Mouse (Mus musculus): ENCODE measurements around the gene Chd4. TPM values are rescaled to one million over a fixed set of nuclear protein-coding genes. Genes with fewer than 3 reads are reported as not detected.
"Not testable (repeated sequence)": the region's sequence is repeated elsewhere in the genome, so short reads cannot be mapped to it uniquely, and the experiment has no call there.

Gene Chd4
- polyA plus RNA-seq (2015; fragmentation: Nextera tagmentation; extraction: Ambion mirVana) = 59.7 and 74.3 TPM in 2 replicates

DNA sequence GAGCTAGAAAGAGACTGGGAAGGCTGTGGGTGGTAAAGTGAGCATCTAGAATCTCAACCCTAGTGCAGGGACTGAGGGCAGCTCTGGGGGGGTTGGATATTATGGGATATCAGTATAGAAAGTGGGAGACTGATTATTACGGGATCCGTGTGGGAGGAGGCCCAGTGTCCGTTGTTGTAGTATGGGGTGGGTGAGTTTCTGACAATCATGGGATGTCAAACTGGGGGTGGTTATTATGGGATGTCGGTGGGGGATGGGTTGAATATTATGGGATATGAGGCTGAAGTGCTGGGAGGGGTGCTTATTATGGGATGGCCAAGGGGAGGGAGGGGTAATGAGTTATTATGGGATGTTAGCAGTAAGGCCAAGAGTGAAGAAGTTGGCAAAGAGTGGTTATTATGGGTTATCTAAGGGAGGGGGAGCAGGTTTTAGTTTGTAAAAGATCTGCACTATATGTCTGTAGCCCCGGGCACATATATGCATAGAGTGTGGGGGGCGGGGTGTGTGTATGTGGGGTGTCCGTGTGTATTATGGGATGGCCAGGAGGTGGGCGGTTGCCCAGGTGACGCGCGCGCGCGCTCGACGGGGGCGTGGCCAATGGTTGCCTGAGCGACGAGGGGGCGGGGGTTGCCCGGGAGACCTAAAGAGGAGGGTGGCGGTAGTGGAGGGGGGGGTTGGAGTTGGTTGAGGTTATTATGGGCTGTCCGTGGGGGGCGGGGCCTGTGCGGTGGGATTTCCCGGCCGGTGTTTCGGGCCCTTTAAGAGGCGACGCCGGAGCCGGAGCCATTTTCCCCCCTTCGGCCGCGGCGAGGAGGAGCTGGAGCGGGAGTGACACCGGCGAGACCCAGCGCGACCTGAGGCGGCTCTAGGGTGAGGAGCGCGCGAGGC lies at the start of gene Chd4:
TSS of gene Chd4 (plus strand) at position 591 of the 888 bp plus-strand sequence.
- Histone ChIP-seq H3K36me3 (ENCODE audit: control insufficient read depth, insufficient read depth, low read length) (peaks cover 3% of the 10 kb centered on the region; the same call in 1 of the 2 replicates), H3K9me3 (replicated peaks; ENCODE audit: control insufficient read depth, low read length, poor library complexity, severe bottlenecking) (no peaks in the 10 kb centered on the region), H3K4me3 (ENCODE audit: low read depth, low read length) (peak within 1 kb of the TSS; percentile 94), H3K4me1 (ENCODE audit: control insufficient read depth, insufficient read depth, low read length) (peaks cover 30% of the 10 kb centered on the region), H3K27ac (ENCODE audit: low read length) (peak within 1 kb of the TSS; percentile 92), H3K9ac (ENCODE audit: low read depth, low read length) (peak within 1 kb of the TSS; percentile 73), H3K4me2 (ENCODE audit: low read length) (peak within 1 kb of the TSS; percentile 70), H3K27me3 (ENCODE audit: control insufficient read depth, insufficient read depth, low read depth, low read length) (no peaks in the 10 kb centered on the region)
- WGBS = under 1% methylated on average over 41 of the region's 45 CpGs
- peak; percentile 78 for ATAC-seq

DNA sequence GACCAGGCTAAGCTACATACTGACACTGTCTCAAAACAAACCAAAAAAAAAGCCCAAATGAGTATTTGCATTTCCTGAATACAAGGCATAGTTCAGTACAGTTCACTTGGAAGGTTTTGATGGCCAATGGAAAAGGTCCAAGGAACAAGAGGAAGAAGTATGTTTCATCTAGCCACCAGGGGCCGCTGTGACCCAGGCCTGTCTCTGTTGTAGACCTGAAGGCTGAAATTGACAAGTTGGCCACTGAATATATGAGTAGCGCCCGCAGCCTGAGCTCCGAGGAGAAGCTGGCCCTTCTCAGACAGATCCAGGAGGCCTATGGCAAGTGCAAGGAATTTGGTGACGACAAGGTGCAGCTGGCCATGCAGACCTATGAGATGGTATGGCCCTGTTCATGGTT lies 49.1 kb upstream of the Chd4 start:
- Histone ChIP-seq H3K27ac (ENCODE audit: low read length) (no peak overlapping the region), H3K27me3 (ENCODE audit: control insufficient read depth, insufficient read depth, low read depth, low read length) (no peaks in the 10 kb centered on the region), H3K36me3 (ENCODE audit: control insufficient read depth, insufficient read depth, low read length) (peaks cover 42% of the 10 kb centered on the region), H3K4me3 (ENCODE audit: low read depth, low read length) (no peak overlapping the region), H3K4me1 (ENCODE audit: control insufficient read depth, insufficient read depth, low read length) (no peaks in the 10 kb centered on the region), H3K4me2 (ENCODE audit: low read length) (no peak overlapping the region), H3K9ac (ENCODE audit: low read depth, low read length) (no peak overlapping the region), H3K9me3 (replicated peaks; ENCODE audit: control insufficient read depth, low read length, poor library complexity, severe bottlenecking) (no peaks in the 10 kb centered on the region)
- peak; percentile 57; the same call in 1 of the 2 replicates for ATAC-seq
- WGBS = 28% methylated on average over 5 of the region's 5 CpGs

DNA sequence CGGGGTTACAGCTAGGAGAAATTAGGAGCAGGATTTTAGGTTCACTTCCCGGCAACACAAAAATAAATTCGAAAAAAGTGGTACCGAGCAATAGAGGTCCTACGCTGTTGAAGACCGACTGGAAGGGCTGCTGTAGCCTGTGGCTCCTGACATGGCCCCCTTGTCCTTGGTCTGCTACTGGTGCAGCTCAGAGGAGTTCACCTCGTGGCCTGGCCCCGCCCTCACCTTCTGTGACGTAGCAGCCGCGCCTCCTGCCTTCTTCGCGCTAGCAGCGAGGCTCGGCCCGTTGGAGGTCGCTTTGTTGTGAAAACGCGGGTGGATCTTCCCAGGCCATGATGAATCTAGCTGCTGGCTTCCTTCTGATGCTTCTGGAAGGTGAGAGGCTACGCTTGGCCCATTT lies 46.1 kb upstream of the Chd4 start, which contains the start of gene Acrbp:
TSS of gene Acrbp (plus strand) at position 12 of the 400 bp plus-strand sequence.
- H3K27ac ChIP-seq (ENCODE audit: low read length) = no peak within 1 kb of the TSS
- ATAC-seq = no peak
- no peaks in the 10 kb centered on the region for H3K27me3 ChIP-seq (ENCODE audit: control insufficient read depth, insufficient read depth, low read depth, low read length)
- H3K36me3 ChIP-seq (ENCODE audit: control insufficient read depth, insufficient read depth, low read length) = peaks cover 43% of the 10 kb centered on the region
- no peak within 1 kb of the TSS for H3K9ac ChIP-seq (ENCODE audit: low read depth, low read length)
- H3K9me3 ChIP-seq (replicated peaks; ENCODE audit: control insufficient read depth, low read length, poor library complexity, severe bottlenecking) = no peaks in the 10 kb centered on the region
- WGBS = 37% methylated on average over 20 of the region's 20 CpGs
- H3K4me3 ChIP-seq (ENCODE audit: low read depth, low read length) = no peak within 1 kb of the TSS
- no peak within 1 kb of the TSS for H3K4me2 ChIP-seq (ENCODE audit: low read length)
- H3K4me1 ChIP-seq (ENCODE audit: control insufficient read depth, insufficient read depth, low read length) = no peaks in the 10 kb centered on the region

DNA sequence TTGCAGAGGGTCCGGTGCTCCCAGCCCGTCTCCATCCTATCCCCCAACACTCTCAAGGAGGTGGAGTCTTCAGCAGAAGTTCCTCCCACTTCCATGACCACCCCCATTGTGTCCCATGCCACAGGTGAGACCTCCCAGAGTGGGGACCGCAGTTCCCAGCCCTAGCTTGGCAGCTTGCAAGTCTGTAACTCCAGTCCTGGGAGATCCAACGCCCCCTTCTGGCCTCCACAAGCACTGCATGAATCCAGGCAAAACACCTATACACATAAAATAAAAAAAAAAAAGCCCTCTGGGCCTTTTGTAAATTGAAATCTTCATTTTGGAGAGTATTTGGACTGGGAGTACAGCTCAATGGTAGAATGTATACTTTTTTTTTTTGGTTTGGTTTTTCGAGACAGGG lies 44.5 kb upstream of the Chd4 start:
- Histone ChIP-seq H3K36me3 (ENCODE audit: control insufficient read depth, insufficient read depth, low read length) (peaks cover 40% of the 10 kb centered on the region), H3K27me3 (ENCODE audit: control insufficient read depth, insufficient read depth, low read depth, low read length) (no peaks in the 10 kb centered on the region), H3K4me1 (ENCODE audit: control insufficient read depth, insufficient read depth, low read length) (no peaks in the 10 kb centered on the region)

DNA sequence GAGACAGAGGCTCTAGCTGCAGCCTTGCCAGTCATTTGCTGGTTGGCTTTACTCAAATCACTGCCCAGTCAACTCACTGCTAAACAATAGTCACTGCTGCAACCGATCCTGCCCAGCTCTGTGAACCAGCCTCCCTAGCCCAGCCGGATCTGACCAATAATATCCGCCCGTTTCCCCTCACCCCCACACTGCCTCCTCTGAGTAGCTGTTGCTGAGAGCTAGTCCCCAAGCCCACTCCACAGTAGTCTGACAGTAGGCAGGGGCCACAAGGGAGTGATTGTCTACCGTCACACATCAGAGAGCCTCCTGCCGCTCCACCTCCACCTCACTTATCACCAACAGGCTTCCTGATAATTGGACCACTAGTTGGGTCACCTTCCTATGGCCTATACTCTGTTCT lies 34.3 kb upstream of the Chd4 start:
- WGBS = 42% methylated on average over 6 of the region's 6 CpGs
- Histone ChIP-seq H3K36me3 (ENCODE audit: control insufficient read depth, insufficient read depth, low read length) (0 out of 2 replicates have a peak, but pooled peaks cover 3% of the 10 kb centered on the region), H3K27me3 (ENCODE audit: control insufficient read depth, insufficient read depth, low read depth, low read length) (no peaks in the 10 kb centered on the region), H3K4me3 (ENCODE audit: low read depth, low read length) (no peak overlapping the region), H3K4me1 (ENCODE audit: control insufficient read depth, insufficient read depth, low read length) (no peaks in the 10 kb centered on the region), H3K27ac (ENCODE audit: low read length) (no peak overlapping the region), H3K9me3 (replicated peaks; ENCODE audit: control insufficient read depth, low read length, poor library complexity, severe bottlenecking) (no peaks in the 10 kb centered on the region), H3K4me2 (ENCODE audit: low read length) (no peak overlapping the region), H3K9ac (ENCODE audit: low read depth, low read length) (no peak overlapping the region)
- ATAC-seq = 0 out of 2 replicates have a peak, but pooled peaks have one; percentile 40

More for the DNA sequence above, 44.5 kb upstream of the Chd4 start:
- WGBS = 70% methylated on average over 5 of the region's 5 CpGs
- H3K9ac ChIP-seq (ENCODE audit: low read depth, low read length) = no peak overlapping the region
- H3K27ac ChIP-seq (ENCODE audit: low read length) = no peak overlapping the region
- ATAC-seq = no peak
- H3K9me3 ChIP-seq (replicated peaks; ENCODE audit: control insufficient read depth, low read length, poor library complexity, severe bottlenecking) = no peaks in the 10 kb centered on the region
- no peak overlapping the region for H3K4me3 ChIP-seq (ENCODE audit: low read depth, low read length)
- no peak overlapping the region for H3K4me2 ChIP-seq (ENCODE audit: low read length)

DNA sequence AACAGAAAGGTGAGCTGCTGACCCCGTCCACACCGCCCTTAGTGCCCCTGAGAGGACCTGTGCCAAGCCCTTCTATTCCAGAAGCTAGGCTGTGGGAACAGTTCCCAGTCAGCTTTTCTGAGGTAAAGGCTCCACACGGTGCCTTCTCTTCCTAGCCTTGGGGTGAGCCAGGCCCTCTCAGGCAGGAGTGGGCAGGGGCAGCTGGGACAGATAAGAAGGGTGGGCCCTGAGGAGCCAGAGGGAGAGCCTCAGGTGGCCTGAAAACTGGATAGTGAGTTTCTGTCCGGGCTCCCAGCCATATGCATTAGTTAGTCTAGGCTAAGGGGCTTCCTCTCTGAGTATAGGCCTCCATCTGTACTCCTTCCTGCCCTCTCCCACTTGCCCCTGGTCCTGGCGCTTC lies 33.3 kb upstream of the Chd4 start:
- Histone ChIP-seq H3K27me3 (ENCODE audit: control insufficient read depth, insufficient read depth, low read depth, low read length) (no peaks in the 10 kb centered on the region), H3K4me3 (ENCODE audit: low read depth, low read length) (no peak overlapping the region), H3K4me2 (ENCODE audit: low read length) (no peak overlapping the region), H3K27ac (ENCODE audit: low read length) (no peak overlapping the region), H3K36me3 (ENCODE audit: control insufficient read depth, insufficient read depth, low read length) (0 out of 2 replicates have a peak, but pooled peaks cover 3% of the 10 kb centered on the region), H3K4me1 (ENCODE audit: control insufficient read depth, insufficient read depth, low read length) (no peaks in the 10 kb centered on the region), H3K9ac (ENCODE audit: low read depth, low read length) (no peak overlapping the region), H3K9me3 (replicated peaks; ENCODE audit: control insufficient read depth, low read length, poor library complexity, severe bottlenecking) (no peaks in the 10 kb centered on the region)
- 83% methylated on average over 5 of the region's 5 CpGs for WGBS
- ATAC-seq = no peak

DNA sequence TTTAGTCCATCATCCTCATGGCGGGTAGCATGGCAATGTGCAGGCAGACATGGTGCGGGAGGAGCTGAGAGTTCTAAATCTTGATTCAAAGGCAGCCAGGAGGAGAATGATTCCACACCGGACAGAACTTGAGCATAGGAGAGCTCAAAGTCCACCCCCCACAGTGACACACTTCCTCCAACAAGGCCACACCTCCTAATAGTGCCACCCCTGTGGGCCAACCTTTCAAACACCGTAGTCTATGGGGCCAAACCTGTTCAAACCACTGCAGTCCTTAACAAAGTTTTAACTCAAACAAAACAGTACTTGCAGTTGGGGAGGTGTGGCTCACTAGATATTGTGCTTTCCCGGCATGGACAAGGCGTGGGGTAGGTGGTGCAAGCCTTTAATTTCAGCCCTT lies 31.9 kb upstream of the Chd4 start:
- no peaks in the 10 kb centered on the region for H3K9me3 ChIP-seq (replicated peaks; ENCODE audit: control insufficient read depth, low read length, poor library complexity, severe bottlenecking)

DNA sequence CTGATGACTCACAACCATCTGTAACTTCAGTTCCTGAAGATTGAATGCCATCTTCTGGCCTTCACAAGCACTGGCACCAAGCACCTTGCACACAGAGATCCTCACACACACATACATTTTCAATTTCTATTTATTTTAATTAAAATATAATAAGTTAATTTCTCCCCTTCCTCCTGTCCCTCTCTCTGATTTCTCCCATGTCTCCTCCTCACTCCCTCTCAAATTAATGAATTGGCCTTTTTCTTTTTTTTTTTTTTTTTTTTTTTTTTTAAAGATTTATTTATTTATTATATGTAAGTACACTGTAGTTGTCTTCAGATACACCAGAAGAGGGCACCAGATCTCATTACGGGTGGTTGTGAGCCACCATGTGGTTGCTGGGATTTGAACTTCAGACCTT lies 30.6 kb upstream of the Chd4 start:
- not testable (repeated sequence) for ATAC-seq; H3K4me1 ChIP-seq (ENCODE audit: control insufficient read depth, insufficient read depth, low read length); H3K4me2 ChIP-seq (ENCODE audit: low read length); H3K9me3 ChIP-seq (replicated peaks; ENCODE audit: control insufficient read depth, low read length, poor library complexity, severe bottlenecking); H3K4me3 ChIP-seq (ENCODE audit: low read depth, low read length); H3K27ac ChIP-seq (ENCODE audit: low read length); H3K36me3 ChIP-seq (ENCODE audit: control insufficient read depth, insufficient read depth, low read length); H3K9ac ChIP-seq (ENCODE audit: low read depth, low read length); H3K27me3 ChIP-seq (ENCODE audit: control insufficient read depth, insufficient read depth, low read depth, low read length)
- no CpG with 5 or more reads among the region's 1 CpGs for WGBS

More for the DNA sequence above, 31.9 kb upstream of the Chd4 start:
- Histone ChIP-seq H3K36me3 (ENCODE audit: control insufficient read depth, insufficient read depth, low read length) (0 out of 2 replicates have a peak, but pooled peaks cover 3% of the 10 kb centered on the region), H3K27me3 (ENCODE audit: control insufficient read depth, insufficient read depth, low read depth, low read length) (no peaks in the 10 kb centered on the region), H3K4me1 (ENCODE audit: control insufficient read depth, insufficient read depth, low read length) (no peaks in the 10 kb centered on the region), H3K9ac (ENCODE audit: low read depth, low read length) (no peak overlapping the region), H3K27ac (ENCODE audit: low read length) (no peak overlapping the region), H3K4me3 (ENCODE audit: low read depth, low read length) (no peak overlapping the region), H3K4me2 (ENCODE audit: low read length) (no peak overlapping the region)
- WGBS = 85% methylated on average over 6 of the region's 6 CpGs
- ATAC-seq = no peak

DNA sequence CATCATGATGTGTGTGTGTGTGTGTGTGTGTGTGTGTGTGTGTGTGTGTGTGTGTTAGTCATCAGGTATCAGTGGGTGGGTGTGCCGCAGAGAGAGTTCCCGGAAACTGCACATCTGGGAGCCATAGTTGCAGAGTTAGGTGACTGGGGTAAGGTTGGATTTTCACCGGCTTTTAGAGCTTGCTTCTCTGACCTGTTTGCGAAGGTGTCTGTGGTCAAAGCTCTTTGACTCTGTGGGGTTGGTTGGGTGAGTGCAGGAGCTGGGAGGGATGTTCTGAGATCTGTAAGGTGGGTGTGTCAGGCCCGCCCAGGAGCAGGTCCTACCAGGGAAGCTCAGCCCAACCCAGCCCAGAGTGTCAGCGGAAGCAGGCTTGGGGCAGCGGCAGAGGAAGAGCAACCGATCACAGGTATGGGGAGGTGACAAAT lies 28.2 kb upstream of the Chd4 start, which contains the start of gene Lpar5:
TSS of gene Lpar5 (plus strand) at position 350 of the 425 bp plus-strand sequence.
- H3K27ac ChIP-seq (ENCODE audit: low read length) = no peak within 1 kb of the TSS
- no peaks in the 10 kb centered on the region for H3K36me3 ChIP-seq (ENCODE audit: control insufficient read depth, insufficient read depth, low read length)
- no peak within 1 kb of the TSS for H3K4me2 ChIP-seq (ENCODE audit: low read length)
- no peaks in the 10 kb centered on the region for H3K9me3 ChIP-seq (replicated peaks; ENCODE audit: control insufficient read depth, low read length, poor library complexity, severe bottlenecking)
- 66% methylated on average over 8 of the region's 8 CpGs for WGBS
- no peaks in the 10 kb centered on the region for H3K27me3 ChIP-seq (ENCODE audit: control insufficient read depth, insufficient read depth, low read depth, low read length)
- ATAC-seq = no peak
- H3K4me3 ChIP-seq (ENCODE audit: low read depth, low read length) = no peak within 1 kb of the TSS
- peaks cover 2% of the 10 kb centered on the region; the same call in 1 of the 2 replicates for H3K4me1 ChIP-seq (ENCODE audit: control insufficient read depth, insufficient read depth, low read length)
- H3K9ac ChIP-seq (ENCODE audit: low read depth, low read length) = no peak within 1 kb of the TSS
